ENCODE assay signal across 27 mouse cellular contexts in genomic region chr14:40708981-40709531, GRCm38 (mm10).
DNase-seq lines count a peak whose midpoint lies in the region; ATAC-seq and TF ChIP-seq lines count a peak whose summit lies in the region.
"Had no signal": no experiment of that assay in that cellular context is flagged by ENCODE, and none has a peak within 500 bp of the region (broad histone marks: within the 10 kb centered on the region; RNA-seq: fewer than 3 reads in every experiment).

No protein-coding gene starts in this region.

- no peaks in the 10 kb centered on the region for H3K27me3 ChIP-seq in midbrain, embryonic 16.5 days (ENCODE audit: control insufficient read depth, insufficient read depth, low read depth, low read length)
- no peaks in the 10 kb centered on the region for H3K27me3 ChIP-seq in midbrain, embryonic 13.5 days
- H3K27me3 ChIP-seq in hindbrain, embryonic 13.5 days = no peaks in the 10 kb centered on the region
- no peaks in the 10 kb centered on the region for H3K27me3 ChIP-seq in hindbrain, embryonic 16.5 days (replicated peaks; ENCODE audit: control insufficient read depth, insufficient read depth, low read length)
- H3K27me3 ChIP-seq: embryonic facial prominence, embryonic 13.5 days; forebrain, embryonic 12.5 days; forebrain, embryonic 15.5 days; heart, embryonic 12.5 days; heart, embryonic 15.5 days had no signal

- H3K36me3 ChIP-seq in midbrain, embryonic 16.5 days (ENCODE audit: control insufficient read depth, insufficient read depth, low read length) = no peaks in the 10 kb centered on the region
- no peaks in the 10 kb centered on the region for H3K36me3 ChIP-seq in midbrain, embryonic 13.5 days
- no peaks in the 10 kb centered on the region for H3K36me3 ChIP-seq in hindbrain, embryonic 13.5 days
- H3K36me3 ChIP-seq in hindbrain, embryonic 16.5 days (ENCODE audit: control insufficient read depth, insufficient read depth, low read length) = no peaks in the 10 kb centered on the region
- H3K36me3 ChIP-seq: embryonic facial prominence, embryonic 10.5 days; embryonic facial prominence, embryonic 13.5 days; forebrain, embryonic 12.5 days; forebrain, embryonic 15.5 days; heart, embryonic 12.5 days; heart, embryonic 15.5 days had no signal

- ATAC-seq in midbrain, embryonic 16.5 days = 0 out of 2 replicates have a peak, but pooled peaks have one; percentile 39
- ATAC-seq in midbrain, embryonic 13.5 days = no peak
- peak; percentile 73 for ATAC-seq in hindbrain, embryonic 13.5 days (ENCODE audit: low FRiP score)
- peak; percentile 64 for ATAC-seq in hindbrain, embryonic 16.5 days
- ATAC-seq: CD4-positive, CD25-positive, alpha-beta regulatory T cell, adult 4 months; forebrain, embryonic 15.5 days had no signal

- no peak overlapping the region for H3K4me3 ChIP-seq in midbrain, embryonic 16.5 days (ENCODE audit: low read depth, low read length)
- no peak overlapping the region for H3K4me3 ChIP-seq in midbrain, embryonic 13.5 days (replicated peaks)
- H3K4me3 ChIP-seq in hindbrain, embryonic 13.5 days = no peak overlapping the region
- no peak overlapping the region for H3K4me3 ChIP-seq in hindbrain, embryonic 16.5 days (ENCODE audit: low read length)
- H3K4me3 ChIP-seq: embryonic facial prominence, embryonic 10.5 days; embryonic facial prominence, embryonic 13.5 days; erythroblast, embryonic 14.5 days; forebrain, embryonic 12.5 days; forebrain, embryonic 15.5 days; gastrocnemius, adult 2 months; heart, embryonic 12.5 days; heart, embryonic 15.5 days had no signal

- no peak for TF ChIP-seq POLR2A in brain, embryonic 14.5 days (IDR thresholded peaks at IDR 0.05; ENCODE audit: borderline replicate concordance, extremely low read depth, insufficient read depth, insufficient read length, poor library complexity, severe bottlenecking)

- DNase-seq in brain, embryonic 14.5 days (ENCODE audit: low read depth) = peak; percentile 13
- no peak for DNase-seq in gastrocnemius, postnatal 4 days (ENCODE audit: low spot score in 2 of 2)
- DNase-seq: adrenal gland, adult 2 months; adrenal gland, postnatal 14 days; cerebellum, adult 11-12 months; cerebellum, adult 8-10 months; cerebellum, postnatal 10 days; cerebellum, postnatal 36 days; embryo, embryonic 11 days; gastrocnemius, adult 2 months; gastrocnemius, postnatal 14 days; heart, adult 18-20 months; heart, postnatal 10 days; heart, postnatal 36 days; kidney, adult 11 months had no signal

- no peak overlapping the region for H3K27ac ChIP-seq in midbrain, embryonic 16.5 days (ENCODE audit: low read length)
- no peak overlapping the region for H3K27ac ChIP-seq in midbrain, embryonic 13.5 days
- peak overlapping the region; percentile 31; the same call in 1 of the 2 replicates for H3K27ac ChIP-seq in hindbrain, embryonic 13.5 days
- H3K27ac ChIP-seq in hindbrain, embryonic 16.5 days (ENCODE audit: low read depth, low read length) = no peak overlapping the region
- H3K27ac ChIP-seq: embryonic facial prominence, embryonic 10.5 days; embryonic facial prominence, embryonic 13.5 days; forebrain, embryonic 12.5 days; forebrain, embryonic 15.5 days; gastrocnemius, adult 2 months; heart, embryonic 15.5 days had no signal

- H3K9ac ChIP-seq in midbrain, embryonic 16.5 days (ENCODE audit: low read depth, low read length) = no peak overlapping the region
- H3K9ac ChIP-seq in midbrain, embryonic 13.5 days (replicated peaks) = no peak overlapping the region
- no peak overlapping the region for H3K9ac ChIP-seq in hindbrain, embryonic 13.5 days
- H3K9ac ChIP-seq in hindbrain, embryonic 16.5 days (ENCODE audit: low read depth, low read length) = no peak overlapping the region
- H3K9ac ChIP-seq: embryonic facial prominence, embryonic 13.5 days; forebrain, embryonic 12.5 days; forebrain, embryonic 15.5 days; heart, embryonic 12.5 days; heart, embryonic 15.5 days had no signal

- TF ChIP-seq CTCF in brain, embryonic 14.5 days (IDR thresholded peaks at IDR 0.05; ENCODE audit: borderline replicate concordance, extremely low read depth, insufficient read depth, insufficient read length) = no peak

- no peak overlapping the region for H3K4me2 ChIP-seq in midbrain, embryonic 16.5 days (ENCODE audit: low read length)
- H3K4me2 ChIP-seq in midbrain, embryonic 13.5 days (replicated peaks) = no peak overlapping the region
- H3K4me2 ChIP-seq in hindbrain, embryonic 13.5 days = no peak overlapping the region
- H3K4me2 ChIP-seq in hindbrain, embryonic 16.5 days (ENCODE audit: low read length) = no peak overlapping the region
- H3K4me2 ChIP-seq: embryonic facial prominence, embryonic 13.5 days; forebrain, embryonic 12.5 days; forebrain, embryonic 15.5 days; heart, embryonic 12.5 days; heart, embryonic 15.5 days had no signal

- H3K4me1 ChIP-seq in midbrain, embryonic 16.5 days (ENCODE audit: control insufficient read depth, insufficient read depth, low read length) = no peaks in the 10 kb centered on the region
- H3K4me1 ChIP-seq in midbrain, embryonic 13.5 days (replicated peaks) = no peaks in the 10 kb centered on the region
- H3K4me1 ChIP-seq in hindbrain, embryonic 13.5 days (replicated peaks) = peaks cover 10% of the 10 kb centered on the region
- H3K4me1 ChIP-seq in hindbrain, embryonic 16.5 days (ENCODE audit: control insufficient read depth, insufficient read depth, low read depth, low read length) = no peaks in the 10 kb centered on the region
- H3K4me1 ChIP-seq: embryonic facial prominence, embryonic 10.5 days; embryonic facial prominence, embryonic 13.5 days; forebrain, embryonic 12.5 days; forebrain, embryonic 15.5 days; heart, embryonic 12.5 days; heart, embryonic 15.5 days had no signal

- H3K9me3 ChIP-seq in midbrain, embryonic 16.5 days (replicated peaks; ENCODE audit: control insufficient read depth, low read length, poor library complexity, severe bottlenecking) = no peaks in the 10 kb centered on the region
- H3K9me3 ChIP-seq in midbrain, embryonic 13.5 days = no peaks in the 10 kb centered on the region
- no peaks in the 10 kb centered on the region for H3K9me3 ChIP-seq in hindbrain, embryonic 13.5 days
- no peaks in the 10 kb centered on the region for H3K9me3 ChIP-seq in hindbrain, embryonic 16.5 days (ENCODE audit: control insufficient read depth, low read length)
- H3K9me3 ChIP-seq: embryonic facial prominence, embryonic 10.5 days; embryonic facial prominence, embryonic 13.5 days; forebrain, embryonic 12.5 days; forebrain, embryonic 15.5 days; heart, embryonic 12.5 days; heart, embryonic 15.5 days had no signal

- WGBS in midbrain, embryonic 16.5 days = 81% methylated on average over 4 of the region's 4 CpGs
- 69% methylated on average over 4 of the region's 4 CpGs for WGBS in midbrain, embryonic 13.5 days
- 50% methylated on average over 4 of the region's 4 CpGs for WGBS in hindbrain, embryonic 13.5 days
- WGBS in hindbrain, embryonic 16.5 days = 55% methylated on average over 4 of the region's 4 CpGs
